Mouse (Mus musculus) heart, adult 2 months (tissue): Measurements from ENCODE around the gene Gm2696. TPM values are rescaled to one million over a fixed set of nuclear protein-coding genes. Genes with fewer than 3 reads are reported as not detected.

Source experiments
- DNase-seq, 2 experiments: peaks; one replicate each; pipeline ENCODE4 v3.0.0; 2021
- H3K27ac ChIP-seq: fragments of 200-600 bp; 2 replicates; pipeline ENCODE4 v1.8.1; 2022
- H3K27me3 ChIP-seq: fragments of 200-500 bp; 2 replicates; pipeline ENCODE4 v1.6.1; 2012; ENCODE audit warnings: mild to moderate bottlenecking, low read length, inconsistent platforms, mixed read lengths; ENCODE audit not compliant: control insufficient read depth, insufficient read depth
- H3K36me3 ChIP-seq: fragments of 200-500 bp; 2 replicates; pipeline ENCODE4 v1.6.1; 2012; ENCODE audit warnings: low read length, inconsistent platforms; ENCODE audit not compliant: control insufficient read depth, insufficient read depth
- H3K4me1 ChIP-seq: fragments of 200-500 bp; 2 replicates; pipeline ENCODE4 v1.6.1; 2011; ENCODE audit warnings: low read length; ENCODE audit not compliant: control insufficient read depth, insufficient read depth
- H3K4me3 ChIP-seq: fragments of 200-600 bp; 2 replicates; pipeline ENCODE4 v1.8.1; 2022
- H3K79me2 ChIP-seq: fragments of 200-500 bp; replicated peaks from 2 replicates; pipeline ENCODE4 v1.6.1; 2012; ENCODE audit warnings: mild to moderate bottlenecking, inconsistent platforms, low read length, moderate library complexity, mixed read lengths; ENCODE audit not compliant: control insufficient read depth, insufficient read depth
- H3K9ac ChIP-seq: fragments of 200-500 bp; 2 replicates; pipeline ENCODE4 v1.6.1; 2012; ENCODE audit warnings: low read depth, mild to moderate bottlenecking, control low read depth, inconsistent platforms, low read length, mixed read lengths
- CTCF ChIP-seq: fragments of 200-600 bp; IDR thresholded peaks from 2 replicates; pipeline ENCODE4 v1.8.1; 2022; ENCODE audit warnings: antibody characterized with exemption, mild to moderate bottlenecking, moderate library complexity
- EP300 ChIP-seq: fragments of 200-500 bp; IDR thresholded peaks from 2 replicates; pipeline ENCODE4 v1.6.1; 2011; ENCODE audit warnings: low read depth, low read length, control low read depth; ENCODE audit not compliant: insufficient read depth
- POLR2A ChIP-seq: fragments of 200-500 bp; IDR thresholded peaks from 2 replicates; pipeline ENCODE4 v1.6.1; 2011; ENCODE audit warnings: mild to moderate bottlenecking, low read depth, low read length, control low read depth; ENCODE audit not compliant: insufficient read depth
- WGBS: fragments of 180-500 bp; shearing (Covaris S2); methylation state at CpG from one replicate; pipeline ENCODE4 v1.1.7; 2018; 5-methylcytosine and 5-hydroxymethylcytosine counted together
- intact Hi-C: fragments of 180-260 bp; cut with DNase I; formaldehyde crosslinking; loops from one replicate; pipeline ENCODE4 v1.15.1; 2025
- polyA plus RNA-seq: library from polyadenylated mRNA; depleted of rRNA; stranded (reverse); fragments of >200 nt; gene quantifications from 2 replicates; pipeline ENCODE4 v1.2.3, GENCODE M21; 2012
- total RNA-seq, 2 experiments: library from RNA; stranded (reverse); gene quantifications; 2 replicates each; pipeline ENCODE4 v1.2.3; 2021

Gm2696 gene
- total and polyA plus RNA-seq, 3 experiments, result not detected

DNA sequence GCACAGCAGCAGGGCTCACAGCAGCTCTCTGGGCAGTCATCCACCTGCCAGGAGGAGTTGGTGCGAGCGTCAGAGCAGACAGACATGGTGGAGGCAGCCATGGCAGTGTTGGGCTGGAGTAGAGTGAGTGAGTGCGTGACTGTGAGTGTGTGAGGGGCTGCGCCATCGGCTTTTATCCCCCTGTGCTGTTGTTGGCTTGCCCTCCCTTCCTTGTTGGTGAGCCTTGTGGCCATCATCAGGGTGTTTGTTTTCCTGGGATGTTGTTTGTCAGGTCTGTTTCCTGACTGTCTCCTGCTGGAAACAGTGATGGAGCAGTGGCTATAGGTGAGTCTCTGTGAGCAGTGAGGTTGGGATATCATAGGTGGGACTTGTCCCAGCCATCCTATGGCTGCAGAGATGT is 2.7 kb upstream of the Gm2696 start, which contains the start of gene Gm9507:
TSS of gene Gm9507 (minus strand) at position 101 of the 400 bp plus-strand sequence.
- no peaks in the 10 kb centered on the region for H3K4me1 ChIP-seq
- no peak within 1 kb of the TSS for H3K27ac ChIP-seq
- no peak within 1 kb of the TSS for H3K4me3 ChIP-seq
- H3K79me2 ChIP-seq, result no peaks in the 10 kb centered on the region
- no peak within 1 kb of the TSS for H3K9ac ChIP-seq
- H3K27me3 ChIP-seq, result no peaks in the 10 kb centered on the region
- intact Hi-C loops, result no loop called here
- 56% methylated on average over 5 of the region's 5 CpGs for WGBS
- no peak for TF ChIP-seq CTCF
- no peak for TF ChIP-seq POLR2A
- no peak for TF ChIP-seq EP300
- H3K36me3 ChIP-seq, result no peaks in the 10 kb centered on the region
- no peak for DNase-seq

DNA sequence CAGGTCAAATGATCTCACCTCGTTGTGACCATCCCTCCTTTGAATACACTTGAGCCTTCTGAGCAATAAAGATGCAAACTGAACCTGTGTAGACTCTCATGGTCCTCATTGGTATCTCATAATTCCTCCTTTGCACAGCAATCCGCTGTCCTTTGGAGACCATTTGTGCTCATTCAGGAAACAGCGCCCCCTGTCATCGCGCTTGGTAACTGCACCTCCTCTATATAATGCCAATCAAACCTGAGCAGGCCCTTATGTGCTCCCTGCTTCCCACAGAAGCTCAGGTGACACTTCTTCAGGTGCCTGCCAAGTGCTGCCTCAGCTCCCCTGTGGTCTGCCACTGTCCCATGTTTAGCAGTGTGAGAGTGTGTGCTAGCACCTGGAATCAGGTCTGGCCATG is 1.0 kb downstream of the Gm2696 start:
- Histone ChIP-seq H3K27me3 (no peaks in the 10 kb centered on the region), H3K79me2 (no peaks in the 10 kb centered on the region), H3K4me1 (no peaks in the 10 kb centered on the region), H3K4me3 (no peak overlapping the region), H3K9ac (no peak overlapping the region), H3K36me3 (no peaks in the 10 kb centered on the region), H3K27ac (no peak overlapping the region)
- TF ChIP-seq CTCF (peak; percentile 76), EP300 (no peak)
- intact Hi-C loops, result loop anchor here (5.0 kb wide), 1 partner anchor 188 kb away; no protein-coding TSS in a partner anchor
- DNase-seq, result peak in 1 of 2 experiments; percentile 26
- 28% methylated on average over 5 of the region's 5 CpGs for WGBS

GRCm38 (mm10) chr10:77818523-77818922 is 4.0 kb downstream of the Gm2696 start:
- Histone ChIP-seq H3K27ac (no peak overlapping the region), H3K27me3 (no peaks in the 10 kb centered on the region), H3K79me2 (no peaks in the 10 kb centered on the region), H3K4me3 (no peak overlapping the region), H3K4me1 (no peaks in the 10 kb centered on the region), H3K9ac (no peak overlapping the region), H3K36me3 (no peaks in the 10 kb centered on the region)
- intact Hi-C loops, result loop anchor here (5.0 kb wide), 1 partner anchor 191 kb away; no protein-coding TSS in a partner anchor
- DNase-seq, result no peak
- no peak for TF ChIP-seq POLR2A
- TF ChIP-seq EP300, result no peak
- no peak for TF ChIP-seq CTCF
- 93% methylated on average over 4 of the region's 4 CpGs for WGBS

GRCm38 (mm10) chr10:77819203-77819602 is 4.7 kb downstream of the Gm2696 start:
- Histone ChIP-seq H3K27ac (no peak overlapping the region), H3K27me3 (no peaks in the 10 kb centered on the region), H3K4me3 (no peak overlapping the region), H3K4me1 (no peaks in the 10 kb centered on the region), H3K9ac (no peak overlapping the region), H3K36me3 (no peaks in the 10 kb centered on the region), H3K79me2 (no peaks in the 10 kb centered on the region)
- intact Hi-C loops, result loop anchor here (5.0 kb wide), 1 partner anchor 192 kb away; no protein-coding TSS in a partner anchor
- no peak for DNase-seq
- TF ChIP-seq CTCF, result no peak
- TF ChIP-seq POLR2A, result no peak
- no peak for TF ChIP-seq EP300
- 46% methylated on average over 4 of the region's 4 CpGs for WGBS

GRCm38 (mm10) chr10:77826951-77827350 is 12.5 kb downstream of the Gm2696 start, which contains the start of gene Krtap10-4:
Gene Krtap10-4 (minus strand): TSS chr10:77827095.
- no peak for TF ChIP-seq EP300
- no peak for TF ChIP-seq POLR2A
- no peak for TF ChIP-seq CTCF
- intact Hi-C loops, result no loop called here
- 57% methylated on average over 6 of the region's 6 CpGs for WGBS
- Histone ChIP-seq H3K27me3 (no peaks in the 10 kb centered on the region), H3K9ac (no peak within 1 kb of the TSS), H3K4me1 (no peaks in the 10 kb centered on the region), H3K36me3 (no peaks in the 10 kb centered on the region), H3K27ac (no peak within 1 kb of the TSS), H3K79me2 (no peaks in the 10 kb centered on the region), H3K4me3 (no peak within 1 kb of the TSS)
- no peak for DNase-seq

GRCm38 (mm10) chr10:77835647-77836046 is 21.2 kb downstream of the Gm2696 start, which contains the start of gene Krtap10-10:
Gene Krtap10-10 (plus strand): TSS chr10:77835947.
- Histone ChIP-seq H3K36me3 (no peaks in the 10 kb centered on the region), H3K9ac (no peak within 1 kb of the TSS), H3K27ac (no peak within 1 kb of the TSS), H3K27me3 (no peaks in the 10 kb centered on the region), H3K79me2 (no peaks in the 10 kb centered on the region), H3K4me3 (no peak within 1 kb of the TSS), H3K4me1 (no peaks in the 10 kb centered on the region)
- intact Hi-C loops, result no loop called here
- TF ChIP-seq EP300, result no peak
- TF ChIP-seq POLR2A, result no peak
- TF ChIP-seq CTCF, result no peak
- no peak for DNase-seq
- WGBS, result 60% methylated on average over 9 of the region's 9 CpGs
